Mouse (Mus musculus): ENCODE data around the gene Ugt1a10.
"Not testable (repeated sequence)": the region's sequence is repeated elsewhere in the genome, so short reads cannot be mapped to it uniquely, and the experiment has no call there.

The Ugt1a10 gene

DNA sequence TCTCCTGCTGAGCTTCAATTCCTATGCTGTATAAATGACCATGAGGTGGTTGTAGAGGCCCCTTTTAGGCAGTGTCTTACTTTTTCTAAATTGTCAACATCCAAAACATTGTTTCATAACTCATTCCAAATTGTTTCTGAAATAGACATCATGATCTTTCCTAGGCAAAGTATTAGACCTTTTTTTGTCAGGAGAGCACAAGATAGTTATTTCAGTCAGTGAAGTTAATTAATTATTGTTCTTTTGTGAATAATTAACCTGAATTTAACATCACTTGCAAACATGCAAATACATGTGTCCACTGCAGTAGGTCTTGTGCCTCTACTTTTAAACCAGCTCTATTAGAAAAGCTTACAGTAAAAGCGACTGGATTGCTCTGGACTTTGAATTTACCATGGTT is at the start of gene Ugt1a10:
Ugt1a10 (plus strand) TSS at position 301 of the 400 bp plus-strand sequence.
- no peak for DNase-seq

DNA sequence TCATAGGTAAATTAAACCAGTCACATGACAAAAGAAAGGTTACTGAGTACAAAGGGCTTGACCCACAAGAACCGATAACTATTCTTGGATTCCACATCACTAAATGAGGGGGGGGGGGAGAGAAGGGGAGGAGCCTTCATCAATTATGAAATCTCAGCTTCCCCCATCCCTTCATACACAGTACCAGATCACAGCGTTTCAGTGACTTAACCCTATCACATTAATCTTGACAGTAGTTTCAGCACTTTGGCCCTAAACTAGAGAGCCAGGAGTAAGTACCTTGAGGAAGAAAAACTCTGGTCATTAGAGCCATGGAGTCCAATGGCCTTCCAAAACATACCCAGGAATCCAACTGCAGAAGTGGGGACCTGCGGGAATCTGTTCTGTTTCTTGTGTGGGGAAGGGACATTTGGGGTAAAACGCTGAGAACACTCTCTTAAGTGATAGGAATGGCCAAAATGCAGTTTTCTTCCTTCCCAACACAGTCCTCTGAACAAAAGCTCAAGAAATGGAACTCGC is 47.4 kb upstream of the Ugt1a10 start:
- DNase-seq: no peak

DNA sequence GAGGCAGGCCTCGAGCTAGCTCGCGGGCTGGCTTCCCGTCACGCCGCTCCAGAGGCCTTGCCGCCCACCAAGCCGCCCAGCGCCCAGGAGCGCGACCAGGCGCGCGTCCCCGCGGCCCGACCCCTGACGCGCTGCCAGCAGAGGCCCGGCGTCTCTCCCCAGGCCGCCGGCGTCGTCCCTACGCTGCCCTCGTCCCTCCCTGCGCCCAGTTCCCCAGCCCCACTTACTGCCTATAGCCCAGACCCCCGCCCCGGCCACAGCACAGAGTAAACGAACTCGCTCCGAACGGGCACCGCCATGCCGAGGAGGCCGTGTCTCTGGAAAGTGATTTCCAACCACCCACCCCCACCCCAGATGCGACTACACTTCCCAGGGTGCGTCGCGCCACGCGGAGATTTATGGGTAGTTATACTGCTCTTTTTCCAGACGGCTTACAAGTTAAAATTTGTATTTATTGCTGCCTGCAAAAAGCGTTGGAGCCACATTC is 46.9 kb upstream of the Ugt1a10 start, which contains the start of gene Usp40:
Usp40 (minus strand) TSS at position 341 of the 487 bp plus-strand sequence.
- peak; percentile 77 for DNase-seq

GRCm38 (mm10) chr1:88008735-88009134 is 46.5 kb upstream of the Ugt1a10 start:
- no peak for DNase-seq

- no peak for DNase-seq
These were observed 45.7 kb upstream of the Ugt1a10 start for GRCm38 (mm10) chr1:88009521-88009920.

DNA sequence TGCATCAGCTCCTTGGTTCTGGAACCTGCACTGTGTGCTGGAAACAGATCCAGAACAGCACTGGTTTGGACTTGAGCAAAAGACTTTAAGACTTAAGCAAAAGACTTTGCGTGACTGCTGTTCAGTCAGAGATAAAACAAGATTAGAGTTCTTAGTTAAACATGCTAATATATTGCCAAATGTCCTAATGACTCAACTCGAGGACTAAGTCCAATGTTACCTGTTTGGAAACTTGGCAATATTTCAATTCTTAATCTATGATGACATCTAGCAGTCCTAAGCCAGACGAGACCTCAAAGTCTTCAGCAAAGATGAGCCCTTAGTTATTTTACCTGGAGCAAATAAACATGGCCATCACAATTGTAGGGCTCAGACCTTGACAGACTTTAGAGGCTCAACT is 41.5 kb upstream of the Ugt1a10 start:
- no peak for DNase-seq

- DNase-seq: no peak
These were observed 41.0 kb upstream of the Ugt1a10 start for GRCm38 (mm10) chr1:88014194-88014593.

- no peak for DNase-seq
These were observed 40.5 kb upstream of the Ugt1a10 start for GRCm38 (mm10) chr1:88014671-88015070.

DNA sequence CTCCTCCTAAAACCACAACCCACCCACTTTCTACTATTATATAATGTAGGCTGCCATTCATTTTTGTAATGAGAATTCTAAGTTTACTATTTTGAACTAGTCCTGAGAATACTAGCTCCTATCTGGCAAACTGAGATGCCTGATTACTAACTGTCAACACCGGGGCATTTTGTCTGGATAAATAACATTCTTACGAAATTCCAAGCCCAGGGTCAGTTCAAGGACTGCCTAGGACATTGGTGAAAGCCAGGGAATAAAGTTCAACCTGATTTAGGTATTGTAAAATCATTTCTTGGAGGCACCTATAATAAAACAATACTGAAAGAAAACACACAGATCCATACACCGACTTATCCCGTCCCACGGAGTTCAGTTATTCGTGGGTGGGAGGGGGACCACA is 39.8 kb upstream of the Ugt1a10 start:
- DNase-seq: no peak

DNA sequence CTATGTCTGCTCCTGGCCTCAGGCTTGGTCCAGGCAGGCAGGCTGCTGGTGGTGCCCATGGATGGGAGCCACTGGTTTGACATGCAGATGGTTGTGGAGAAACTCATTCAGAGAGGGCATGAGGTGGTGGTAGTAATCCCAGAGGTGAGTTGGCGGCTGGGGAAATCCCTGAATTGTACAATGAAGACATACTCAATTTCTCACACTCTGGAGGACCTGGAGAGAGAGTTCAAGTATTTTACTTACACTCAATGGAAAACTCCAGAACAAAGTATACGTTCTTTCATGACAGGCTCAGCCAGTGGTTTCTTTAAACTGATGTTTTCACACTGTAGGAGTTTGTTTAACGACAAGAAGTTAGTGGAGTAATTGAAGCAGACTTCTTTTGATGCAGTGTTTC is 29.9 kb upstream of the Ugt1a10 start:
- not testable (repeated sequence) for DNase-seq

DNA sequence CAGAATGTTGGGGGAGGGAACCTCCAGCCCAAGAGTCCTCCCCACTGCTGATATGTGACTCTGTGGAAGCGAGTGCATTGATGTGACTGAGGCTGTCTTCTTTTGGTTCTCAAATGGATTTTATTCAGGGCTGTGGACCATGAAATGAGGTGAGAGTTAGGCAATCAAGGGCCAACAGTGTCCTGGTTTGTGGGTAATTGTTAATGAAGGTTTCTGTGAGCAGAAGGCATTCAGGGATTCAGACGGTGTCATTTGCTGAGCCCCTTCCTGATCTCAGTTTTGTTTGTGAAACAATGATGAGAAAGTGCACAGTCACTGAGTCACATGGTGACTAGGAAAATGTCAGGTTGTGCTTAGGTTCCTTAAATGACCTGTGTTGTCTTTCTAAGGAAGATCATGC is 12.1 kb upstream of the Ugt1a10 start:
- not testable (repeated sequence) for DNase-seq

- not testable (repeated sequence) for DNase-seq
These were observed 10.3 kb upstream of the Ugt1a10 start for GRCm38 (mm10) chr1:88044832-88045437.

DNA sequence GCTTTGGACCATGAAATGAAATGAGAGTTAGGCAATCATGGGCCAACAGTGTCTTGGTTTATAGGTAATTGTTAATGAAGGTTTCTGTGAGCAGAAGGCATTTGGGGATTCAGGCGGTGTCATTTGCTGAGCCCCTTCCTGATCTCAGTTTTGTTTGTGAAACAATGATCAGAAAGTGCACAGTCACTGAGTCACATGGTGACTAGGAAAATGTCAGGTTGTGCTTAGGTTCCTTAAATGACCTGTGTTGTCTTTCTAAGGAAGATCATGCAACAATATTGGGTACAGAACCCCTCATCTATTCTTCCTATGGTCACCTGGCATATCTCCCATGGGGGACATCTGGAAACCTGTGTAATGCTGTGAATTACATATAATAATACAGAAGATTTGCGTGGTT is 7.8 kb upstream of the Ugt1a10 start:
- DNase-seq: not testable (repeated sequence)

- not testable (repeated sequence) for DNase-seq
These were observed 11.4 kb downstream of the Ugt1a10 start for GRCm38 (mm10) chr1:88066472-88067102.

GRCm38 (mm10) chr1:88070495-88070894 is 15.3 kb downstream of the Ugt1a10 start, which contains the start of gene Ugt1a9:
TSS of gene Ugt1a9 (plus strand) at chr1:88070800.
- no peak for DNase-seq

GRCm38 (mm10) chr1:88070902-88071301 is 15.7 kb downstream of the Ugt1a10 start:
- DNase-seq: no peak

DNA sequence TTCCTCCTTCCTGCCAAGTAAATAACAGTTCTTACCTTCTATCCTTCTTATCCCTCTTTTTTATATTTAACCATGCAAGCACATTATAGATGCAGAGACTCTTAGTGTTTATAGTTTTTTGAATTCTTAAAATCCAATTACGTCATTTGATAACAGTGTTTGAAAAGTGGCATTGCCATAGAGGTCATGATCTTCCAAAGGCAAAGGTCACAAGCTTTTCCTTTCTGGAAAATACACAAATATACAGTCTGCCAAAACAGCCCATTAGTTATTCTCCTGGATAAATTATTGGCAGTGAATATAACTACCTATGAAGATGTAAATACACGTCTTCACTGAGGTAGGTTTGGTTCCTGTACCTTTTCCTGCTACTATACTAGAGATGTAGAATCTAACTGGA is 19.3 kb downstream of the Ugt1a10 start:
- DNase-seq: no peak

DNA sequence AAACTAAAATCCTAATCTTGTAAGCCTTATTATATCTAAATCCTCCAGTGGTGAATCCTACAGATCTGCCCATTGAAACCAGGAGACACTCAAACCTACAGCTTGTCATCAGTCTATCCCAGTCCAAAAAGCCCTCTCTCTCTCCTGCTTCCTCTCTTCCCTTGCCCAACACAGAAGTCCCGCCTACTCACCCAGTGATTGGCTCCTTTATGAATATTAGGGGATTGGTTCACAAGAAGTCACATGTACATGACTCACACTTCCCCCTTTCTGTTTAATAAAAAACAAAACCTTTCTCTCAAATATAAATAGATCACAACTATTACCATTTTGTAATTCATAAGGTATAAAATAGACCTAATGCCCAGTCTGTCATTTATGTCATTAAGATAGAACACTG is 21.9 kb downstream of the Ugt1a10 start:
- no peak for DNase-seq

- no peak for DNase-seq
These were observed 26.5 kb downstream of the Ugt1a10 start for GRCm38 (mm10) chr1:88081670-88082069.

- DNase-seq: no peak
These were observed 30.9 kb downstream of the Ugt1a10 start for GRCm38 (mm10) chr1:88086125-88086524.

DNA sequence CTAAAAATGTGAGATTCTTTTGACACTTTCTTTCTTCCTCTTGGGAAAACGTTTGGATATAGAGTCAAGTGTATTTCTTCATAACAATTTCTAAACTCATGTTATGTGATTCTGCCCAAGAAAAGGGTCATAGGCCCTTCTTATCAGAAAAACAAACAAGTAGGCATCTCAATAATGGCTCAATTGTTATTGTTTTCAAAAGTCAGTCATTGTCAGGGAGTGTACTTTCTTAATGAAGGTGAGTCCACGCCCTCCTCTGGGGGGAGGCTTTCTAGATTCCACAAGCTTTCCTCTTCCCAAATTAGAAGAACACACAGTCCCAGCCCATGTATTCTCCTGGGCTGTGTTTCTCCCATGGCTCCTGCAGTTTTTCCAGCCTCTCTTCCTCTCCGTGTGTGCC is 32.3 kb downstream of the Ugt1a10 start, which contains the start of gene Ugt1a8:
Ugt1a8 (plus strand) TSS at position 301 of the 400 bp plus-strand sequence.
- DNase-seq: no peak

GRCm38 (mm10) chr1:88092341-88092740 is 37.2 kb downstream of the Ugt1a10 start:
- no peak for DNase-seq

DNA sequence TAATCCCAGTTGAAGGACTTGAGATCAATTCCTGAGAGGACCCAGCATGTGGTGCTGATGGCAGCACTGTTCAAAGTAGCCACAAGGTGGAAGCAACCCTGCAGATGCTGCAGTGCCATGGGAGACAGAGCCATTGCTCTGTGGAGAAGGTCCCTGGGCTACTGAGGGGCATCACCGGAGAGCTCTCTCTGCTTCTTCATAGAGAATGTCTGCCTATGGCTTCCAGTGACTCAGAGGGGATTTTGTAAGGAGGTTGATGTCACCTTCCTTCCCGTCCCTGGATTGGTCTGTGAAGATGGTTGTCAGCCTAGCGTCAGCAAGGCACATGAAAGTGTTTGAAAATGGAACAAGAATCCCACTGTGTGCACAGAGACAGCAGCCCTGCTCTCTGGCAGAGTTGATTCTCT is 39.1 kb downstream of the Ugt1a10 start:
- DNase-seq: not testable (repeated sequence)

DNA sequence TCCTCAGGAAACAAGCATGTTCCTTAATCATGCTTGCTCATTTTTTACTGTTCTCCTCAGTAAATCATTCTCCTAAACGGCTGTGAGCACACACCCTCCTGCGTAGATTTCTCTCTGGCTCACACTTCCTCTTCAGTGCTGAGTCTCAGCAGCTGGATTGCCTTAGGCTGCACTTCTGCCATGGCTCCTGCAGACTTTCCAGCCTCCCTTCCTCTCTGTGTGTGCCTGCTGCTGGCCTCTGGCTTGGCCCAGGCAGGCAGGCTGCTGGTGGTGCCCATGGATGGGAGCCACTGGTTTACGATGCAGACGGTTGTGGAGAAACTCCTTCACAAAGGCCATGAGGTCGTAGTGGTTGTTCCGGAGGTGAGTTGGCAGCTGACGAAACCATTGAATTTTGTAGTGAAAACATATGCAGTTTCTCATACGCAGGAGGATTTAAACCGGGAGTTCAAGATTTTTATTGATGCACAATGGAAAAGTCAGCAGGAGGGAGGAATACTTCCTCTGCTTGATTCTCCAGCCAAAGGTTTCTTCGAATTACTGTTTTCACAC is 39.8 kb downstream of the Ugt1a10 start, which contains the start of gene Ugt1a7c:
Ugt1a7c (plus strand) TSS at position 122 of the 552 bp plus-strand sequence.
- DNase-seq: peak; percentile 50
